Mouse (Mus musculus) induced T-regulatory cell, adult 2 months (primary cell): Measurements from ENCODE around the gene Elf2.

ENCODE experiments used
- DNase-seq: peaks from one replicate; pipeline ENCODE4 v3.0.0-alpha.2; 2012; ENCODE audit warnings: low read depth

Elf2 gene

GRCm38 (mm10) chr3:51277201-51278150, 63.0 kb downstream of the Elf2 start:
- DNase-seq = peak; percentile 91

- DNase-seq = peak; percentile 72
Measured at GRCm38 (mm10) chr3:51276421-51277111, 63.9 kb downstream of the Elf2 start.

GRCm38 (mm10) chr3:51275956-51276398, 64.5 kb downstream of the Elf2 start:
- peak; percentile 99 for DNase-seq

- DNase-seq = peak; percentile 71
Measured at GRCm38 (mm10) chr3:51270069-51270817, 70.2 kb downstream of the Elf2 start.

GRCm38 (mm10) chr3:51268434-51268833, 72.0 kb downstream of the Elf2 start:
- no peak for DNase-seq

- DNase-seq = no peak
Measured at GRCm38 (mm10) chr3:51262942-51263341, 77.5 kb downstream of the Elf2 start.

- no peak for DNase-seq
Measured at GRCm38 (mm10) chr3:51258070-51258469, 82.4 kb downstream of the Elf2 start.

- DNase-seq = no peak
Measured at GRCm38 (mm10) chr3:51256450-51256849, 84.0 kb downstream of the Elf2 start.

GRCm38 (mm10) chr3:51254784-51255183, 85.7 kb downstream of the Elf2 start:
- DNase-seq = no peak

- DNase-seq = no peak
Measured at GRCm38 (mm10) chr3:51252689-51253402, 87.6 kb downstream of the Elf2 start.

- no peak for DNase-seq
Measured at GRCm38 (mm10) chr3:51252223-51252622, 88.2 kb downstream of the Elf2 start.

- DNase-seq = no peak
Measured at GRCm38 (mm10) chr3:51251057-51251456, 89.4 kb downstream of the Elf2 start.

- no peak for DNase-seq
Measured at GRCm38 (mm10) chr3:51249866-51250265, 90.6 kb downstream of the Elf2 start.

- no peak for DNase-seq
Measured at GRCm38 (mm10) chr3:51249460-51249859, 91.0 kb downstream of the Elf2 start.

GRCm38 (mm10) chr3:51248600-51248999, 91.9 kb downstream of the Elf2 start:
- DNase-seq = no peak

GRCm38 (mm10) chr3:51247704-51248103, 92.8 kb downstream of the Elf2 start:
- no peak for DNase-seq

- DNase-seq = no peak
Measured at GRCm38 (mm10) chr3:51239541-51239940, 100.9 kb downstream of the Elf2 start.

GRCm38 (mm10) chr3:51238515-51238914, 101.9 kb downstream of the Elf2 start:
- no peak for DNase-seq

GRCm38 (mm10) chr3:51234752-51235055, 105.8 kb downstream of the Elf2 start:
- DNase-seq = no peak

GRCm38 (mm10) chr3:51233918-51234751, 106.3 kb downstream of the Elf2 start:
- peak; percentile 90 for DNase-seq

GRCm38 (mm10) chr3:51233474-51233873, 107.0 kb downstream of the Elf2 start:
- no peak for DNase-seq
